Mouse (Mus musculus): ENCODE measurements around the gene Mthfr. TPM values are rescaled to one million over a fixed set of nuclear protein-coding genes. Genes with fewer than 3 reads are reported as not detected.
"Not testable (repeated sequence)": the region's sequence is repeated elsewhere in the genome, so short reads cannot be mapped to it uniquely, and the experiment has no call there.

The Mthfr gene
- total RNA-seq, 2 experiments from 2014 or later = 7.9 to 10.7 TPM

- DNase-seq = peak; percentile 55 to 64
Measured at GRCm38 (mm10) chr4:148040029-148040830, 1.4 kb downstream of the Mthfr start.

GRCm38 (mm10) chr4:148040933-148041610 lies 2.2 kb downstream of the Mthfr start:
- peak; percentile 83 to 92 for DNase-seq

- DNase-seq = peak; percentile 71 to 77
Measured at GRCm38 (mm10) chr4:148041611-148042191, 2.8 kb downstream of the Mthfr start.

GRCm38 (mm10) chr4:148043327-148043726 lies 4.5 kb downstream of the Mthfr start:
- not testable (repeated sequence) for DNase-seq

- no peak for DNase-seq
Measured at GRCm38 (mm10) chr4:148044113-148044512, 5.2 kb downstream of the Mthfr start.

- DNase-seq = no peak
Measured at GRCm38 (mm10) chr4:148046450-148047031, 7.7 kb downstream of the Mthfr start.

GRCm38 (mm10) chr4:148050396-148050914 lies 11.6 kb downstream of the Mthfr start:
- DNase-seq = not testable (repeated sequence)

- no peak for DNase-seq
Measured at GRCm38 (mm10) chr4:148051046-148051776, 12.3 kb downstream of the Mthfr start.

- no peak for DNase-seq
Measured at GRCm38 (mm10) chr4:148051886-148052285, 13.0 kb downstream of the Mthfr start.

- no peak for DNase-seq
Measured at GRCm38 (mm10) chr4:148052976-148053375, 14.1 kb downstream of the Mthfr start.

GRCm38 (mm10) chr4:148053417-148053920 lies 14.6 kb downstream of the Mthfr start:
- no peak for DNase-seq

- DNase-seq = no peak
Measured at GRCm38 (mm10) chr4:148054961-148055695, 16.3 kb downstream of the Mthfr start.

- DNase-seq = peak in 1 of 2 experiments; percentile 38
Measured at GRCm38 (mm10) chr4:148056246-148056645, 17.4 kb downstream of the Mthfr start.

GRCm38 (mm10) chr4:148056801-148057200 lies 17.9 kb downstream of the Mthfr start:
- peak; percentile 82 to 87 for DNase-seq

GRCm38 (mm10) chr4:148057661-148058209 lies 18.9 kb downstream of the Mthfr start:
- DNase-seq = no peak

GRCm38 (mm10) chr4:148058218-148058819 lies 19.4 kb downstream of the Mthfr start:
- no peak for DNase-seq

- DNase-seq = no peak
Measured at GRCm38 (mm10) chr4:148058993-148059392, 20.1 kb downstream of the Mthfr start.

GRCm38 (mm10) chr4:148060120-148061085 lies 21.5 kb downstream of the Mthfr start:
- peak; percentile 43 to 56 for DNase-seq

GRCm38 (mm10) chr4:148061086-148061480 lies 22.2 kb downstream of the Mthfr start:
- no peak for DNase-seq
